Mouse (Mus musculus): ENCODE data around the gene Fhit. TPM values are rescaled to one million over a fixed set of nuclear protein-coding genes. Genes with fewer than 3 reads are reported as not detected.
A peak's percentile ranks its signal among the peaks of the same experiment; 100 is the strongest.

Gene Fhit
- polyA plus RNA-seq, 1 experiment from 2014 or later, result 6.1 TPM

DNA sequence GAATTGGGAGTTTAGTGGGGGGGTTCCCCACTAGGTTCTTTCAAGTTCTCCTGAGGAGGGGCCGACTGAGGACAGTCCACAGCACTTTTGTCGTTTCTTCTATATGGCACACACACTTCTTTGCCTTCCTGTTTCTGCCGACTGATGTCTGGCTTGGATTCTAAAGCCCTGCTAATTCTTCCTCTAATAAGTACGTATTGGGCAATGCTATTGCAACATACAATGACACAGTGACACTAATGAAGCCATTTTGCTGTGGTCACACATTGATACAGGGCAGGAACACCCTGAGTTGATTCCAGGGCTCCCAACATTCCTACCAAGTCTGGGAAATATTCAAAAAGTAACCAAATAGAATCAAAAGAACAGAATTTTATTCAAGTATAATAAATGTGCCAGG, 1032.2 kb downstream of the Fhit start:
- H3K4me1 ChIP-seq, result no peaks in the 10 kb centered on the region
- H3K36me3 ChIP-seq, result no peaks in the 10 kb centered on the region
- H3K4me3 ChIP-seq, result no peak overlapping the region
- no peaks in the 10 kb centered on the region for H3K9me3 ChIP-seq
- no peak overlapping the region for H3K4me2 ChIP-seq (replicated peaks)
- no peaks in the 10 kb centered on the region for H3K27me3 ChIP-seq
- WGBS, result 88% methylated on average over 4 of the region's 4 CpGs
- ATAC-seq (replicated peaks), result no peak
- H3K27ac ChIP-seq (replicated peaks), result no peak overlapping the region
- H3K9ac ChIP-seq (replicated peaks), result no peak overlapping the region

DNA sequence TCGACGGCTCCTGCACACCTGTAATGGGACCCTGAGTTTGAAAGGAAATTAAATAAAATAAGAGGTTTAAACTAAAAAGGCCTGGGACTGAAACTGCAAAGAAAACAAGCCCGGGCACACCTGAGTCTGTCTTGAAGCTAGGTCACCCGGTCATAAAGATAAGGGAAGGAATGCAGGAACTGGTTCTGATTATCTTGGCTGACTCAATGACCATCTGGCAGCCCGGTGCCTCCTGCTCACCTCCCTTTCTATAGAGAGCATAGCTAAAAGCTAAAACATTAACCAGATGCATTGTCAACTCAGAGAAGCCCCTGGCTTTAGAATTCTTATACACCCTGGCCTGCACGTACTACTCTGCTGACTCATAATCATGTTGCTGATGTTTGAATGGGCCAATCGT, 1032.7 kb downstream of the Fhit start:
- no peak overlapping the region for H3K27ac ChIP-seq (replicated peaks)
- 92% methylated on average over 7 of the region's 7 CpGs for WGBS
- no peak overlapping the region for H3K9ac ChIP-seq (replicated peaks)
- no peak overlapping the region for H3K4me2 ChIP-seq (replicated peaks)
- H3K9me3 ChIP-seq, result no peaks in the 10 kb centered on the region
- no peaks in the 10 kb centered on the region for H3K27me3 ChIP-seq
- H3K4me3 ChIP-seq, result no peak overlapping the region
- no peaks in the 10 kb centered on the region for H3K36me3 ChIP-seq
- no peaks in the 10 kb centered on the region for H3K4me1 ChIP-seq
- no peak for ATAC-seq (replicated peaks)

DNA sequence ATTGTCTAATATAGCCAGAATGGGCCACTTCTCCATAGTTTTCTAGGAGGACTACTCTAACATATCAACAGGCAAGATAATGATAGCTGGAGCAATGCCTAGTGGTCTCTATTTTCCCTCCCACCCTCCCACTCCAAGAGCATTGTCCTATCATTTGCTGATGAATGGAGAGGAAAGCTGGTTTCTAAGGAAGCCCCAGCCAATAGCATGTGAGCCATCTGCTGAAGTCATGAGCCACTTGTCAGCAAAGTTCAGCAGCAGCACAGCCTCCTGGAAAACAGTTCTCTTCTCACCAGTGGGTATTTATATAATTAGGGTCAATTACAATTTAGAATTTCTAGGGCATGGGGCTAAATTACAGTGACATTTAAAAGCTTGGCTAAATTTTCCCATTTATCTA, 1035.3 kb downstream of the Fhit start:
- no peaks in the 10 kb centered on the region for H3K9me3 ChIP-seq
- H3K9ac ChIP-seq (replicated peaks), result no peak overlapping the region
- H3K27me3 ChIP-seq, result no peaks in the 10 kb centered on the region
- H3K27ac ChIP-seq (replicated peaks), result no peak overlapping the region
- H3K36me3 ChIP-seq, result no peaks in the 10 kb centered on the region
- H3K4me2 ChIP-seq (replicated peaks), result no peak overlapping the region
- H3K4me3 ChIP-seq, result no peak overlapping the region
- no peak for ATAC-seq (replicated peaks)
- no peaks in the 10 kb centered on the region for H3K4me1 ChIP-seq

DNA sequence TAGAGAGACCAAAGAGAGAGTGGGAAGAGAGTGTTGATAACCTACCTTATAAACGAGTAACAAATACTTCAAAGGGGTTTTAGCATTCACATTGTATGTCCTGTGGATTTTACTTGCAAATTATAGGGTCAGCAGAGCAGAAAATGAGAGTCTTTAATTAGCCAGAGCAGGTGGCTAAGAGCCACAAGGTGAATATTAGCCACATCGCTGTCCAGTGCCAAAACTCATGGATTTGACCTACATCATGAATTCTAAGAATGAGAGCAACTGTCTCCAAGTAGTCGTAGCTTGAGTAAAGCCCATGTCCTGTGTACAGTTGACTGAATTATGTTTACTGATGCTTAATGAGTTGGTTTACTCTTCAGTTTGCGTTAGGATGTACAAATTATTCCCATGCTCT, 1039.7 kb downstream of the Fhit start:
- no peak for ATAC-seq (replicated peaks)
- no peak overlapping the region for H3K4me3 ChIP-seq
- 46% methylated on average over 4 of the region's 4 CpGs for WGBS
- no peak overlapping the region for H3K27ac ChIP-seq (replicated peaks)
- no peaks in the 10 kb centered on the region for H3K27me3 ChIP-seq
- no peak overlapping the region for H3K4me2 ChIP-seq (replicated peaks)
- no peak overlapping the region for H3K9ac ChIP-seq (replicated peaks)
- H3K4me1 ChIP-seq, result no peaks in the 10 kb centered on the region
- no peaks in the 10 kb centered on the region for H3K9me3 ChIP-seq
- H3K36me3 ChIP-seq, result no peaks in the 10 kb centered on the region

DNA sequence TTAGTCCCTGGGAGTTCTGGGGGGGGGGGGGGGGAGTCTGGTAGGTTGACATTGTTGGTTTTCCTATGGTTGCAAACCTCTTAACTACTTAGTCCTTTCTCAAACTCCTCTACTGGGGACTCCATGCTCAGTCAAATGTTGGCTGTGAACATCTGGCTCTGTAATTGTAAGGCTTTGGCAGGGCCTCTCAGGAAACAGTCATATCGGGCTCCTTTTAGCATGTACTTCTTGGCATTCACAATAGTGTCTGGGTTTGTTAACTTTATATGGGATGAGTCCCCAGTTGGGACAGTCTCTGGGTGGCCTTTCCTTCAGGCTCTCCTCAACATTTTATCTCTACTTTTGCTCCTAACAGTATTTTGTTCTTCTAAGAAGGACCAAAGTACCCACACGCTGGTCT, 1065.6 kb downstream of the Fhit start:
- WGBS, result 99% methylated on average over 2 of the region's 2 CpGs
- no peaks in the 10 kb centered on the region for H3K27me3 ChIP-seq
- H3K4me1 ChIP-seq, result no peaks in the 10 kb centered on the region
- no peaks in the 10 kb centered on the region for H3K36me3 ChIP-seq
- H3K9me3 ChIP-seq, result no peaks in the 10 kb centered on the region
- no peak for ATAC-seq (replicated peaks)
- H3K4me2 ChIP-seq (replicated peaks), result no peak overlapping the region
- no peak overlapping the region for H3K27ac ChIP-seq (replicated peaks)
- no peak overlapping the region for H3K9ac ChIP-seq (replicated peaks)
- H3K4me3 ChIP-seq, result no peak overlapping the region

DNA sequence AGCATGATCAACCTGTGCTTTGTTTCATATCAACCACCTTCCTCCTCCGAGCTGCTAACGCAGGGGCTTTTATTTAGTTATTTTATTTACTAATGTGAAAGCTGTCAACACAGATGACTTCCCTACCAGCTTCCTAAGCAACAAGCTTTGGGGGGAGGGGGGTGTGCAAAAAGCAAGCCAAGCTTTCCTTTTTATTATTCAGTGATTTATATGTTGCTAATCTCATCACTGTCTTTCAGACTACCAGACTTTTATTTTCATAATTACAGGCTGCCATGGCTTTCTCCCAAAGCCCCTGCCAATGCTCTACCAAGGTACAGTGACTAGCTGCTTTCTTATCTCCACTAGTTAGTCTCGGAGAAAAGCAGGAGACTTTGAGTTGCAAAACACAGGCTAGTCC, 1082.8 kb downstream of the Fhit start:
- Histone ChIP-seq H3K36me3 (no peaks in the 10 kb centered on the region), H3K27me3 (no peaks in the 10 kb centered on the region), H3K9ac (replicated peaks) (no peak overlapping the region), H3K4me1 (peaks cover 4% of the 10 kb centered on the region), H3K9me3 (no peaks in the 10 kb centered on the region), H3K4me3 (no peak overlapping the region), H3K27ac (replicated peaks) (no peak overlapping the region), H3K4me2 (replicated peaks) (no peak overlapping the region)
- WGBS, result 54% methylated on average over 3 of the region's 3 CpGs
- ATAC-seq (replicated peaks), result peak; percentile 48; the same call in 1 of the 2 replicates

DNA sequence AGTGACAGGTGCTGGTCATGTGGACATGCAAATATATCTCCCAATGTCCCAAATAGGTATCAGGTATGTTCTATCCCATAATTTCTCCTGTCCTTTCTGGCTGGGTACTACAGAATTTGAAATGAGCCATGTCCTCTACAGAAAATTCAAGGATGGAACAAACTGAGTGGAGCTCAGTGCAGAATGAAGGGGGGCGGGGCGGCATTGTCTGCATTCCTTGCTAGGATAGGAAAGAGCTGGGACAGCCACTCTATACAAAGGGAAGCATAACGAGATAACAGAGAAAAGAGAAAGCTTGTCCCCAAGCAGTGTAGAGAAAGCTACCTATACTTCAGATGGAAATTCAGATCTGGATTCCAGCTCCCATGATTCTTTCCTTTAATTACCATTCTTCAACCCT, 1111.9 kb downstream of the Fhit start:
- WGBS, result 69% methylated on average over 3 of the region's 3 CpGs

DNA sequence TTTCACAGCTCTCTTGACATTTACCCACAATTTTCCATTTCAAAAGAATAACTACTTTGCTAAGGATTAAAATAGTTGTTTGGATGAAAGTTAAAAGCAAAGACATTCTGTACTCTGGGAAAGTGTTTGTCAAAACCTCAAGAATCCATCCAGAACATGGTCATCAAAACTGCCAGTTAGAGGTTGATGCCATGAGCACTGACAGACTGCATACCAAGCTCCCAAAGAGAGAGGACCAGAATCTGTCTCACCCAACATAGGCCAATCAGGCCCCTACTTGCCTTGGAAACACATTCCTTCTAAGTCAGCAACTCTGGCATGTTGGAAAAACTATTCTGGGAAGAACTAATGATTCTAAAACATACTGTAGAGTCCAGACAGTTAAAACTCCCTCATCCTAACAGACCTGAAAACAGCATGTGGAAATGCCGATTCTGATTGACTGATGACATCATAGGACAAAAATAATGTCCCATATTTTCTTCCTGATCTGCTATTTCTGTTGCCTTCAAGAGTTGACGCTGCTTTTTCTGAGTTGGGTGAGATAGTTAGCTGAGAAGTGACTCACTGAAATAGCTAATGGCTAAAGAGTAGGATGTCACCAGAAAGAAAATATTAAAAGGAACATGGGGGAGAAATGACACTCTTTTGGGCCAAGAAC, 1114.6 kb downstream of the Fhit start:
- Histone ChIP-seq H3K9ac (replicated peaks) (no peak overlapping the region), H3K27ac (replicated peaks) (no peak overlapping the region), H3K36me3 (no peaks in the 10 kb centered on the region), H3K4me1 (no peaks in the 10 kb centered on the region), H3K4me2 (replicated peaks) (no peak overlapping the region), H3K9me3 (no peaks in the 10 kb centered on the region), H3K27me3 (no peaks in the 10 kb centered on the region), H3K4me3 (no peak overlapping the region)
- ATAC-seq (replicated peaks), result no peak
- WGBS, result 90% methylated on average over 2 of the region's 2 CpGs

More for the DNA sequence above, 1111.9 kb downstream of the Fhit start:
- H3K27me3 ChIP-seq, result no peaks in the 10 kb centered on the region
- no peak overlapping the region for H3K27ac ChIP-seq (replicated peaks)
- no peaks in the 10 kb centered on the region for H3K9me3 ChIP-seq
- no peak overlapping the region for H3K4me3 ChIP-seq
- no peak overlapping the region for H3K9ac ChIP-seq (replicated peaks)
- ATAC-seq (replicated peaks), result no peak
- H3K36me3 ChIP-seq, result no peaks in the 10 kb centered on the region
- H3K4me1 ChIP-seq, result no peaks in the 10 kb centered on the region
- H3K4me2 ChIP-seq (replicated peaks), result no peak overlapping the region

DNA sequence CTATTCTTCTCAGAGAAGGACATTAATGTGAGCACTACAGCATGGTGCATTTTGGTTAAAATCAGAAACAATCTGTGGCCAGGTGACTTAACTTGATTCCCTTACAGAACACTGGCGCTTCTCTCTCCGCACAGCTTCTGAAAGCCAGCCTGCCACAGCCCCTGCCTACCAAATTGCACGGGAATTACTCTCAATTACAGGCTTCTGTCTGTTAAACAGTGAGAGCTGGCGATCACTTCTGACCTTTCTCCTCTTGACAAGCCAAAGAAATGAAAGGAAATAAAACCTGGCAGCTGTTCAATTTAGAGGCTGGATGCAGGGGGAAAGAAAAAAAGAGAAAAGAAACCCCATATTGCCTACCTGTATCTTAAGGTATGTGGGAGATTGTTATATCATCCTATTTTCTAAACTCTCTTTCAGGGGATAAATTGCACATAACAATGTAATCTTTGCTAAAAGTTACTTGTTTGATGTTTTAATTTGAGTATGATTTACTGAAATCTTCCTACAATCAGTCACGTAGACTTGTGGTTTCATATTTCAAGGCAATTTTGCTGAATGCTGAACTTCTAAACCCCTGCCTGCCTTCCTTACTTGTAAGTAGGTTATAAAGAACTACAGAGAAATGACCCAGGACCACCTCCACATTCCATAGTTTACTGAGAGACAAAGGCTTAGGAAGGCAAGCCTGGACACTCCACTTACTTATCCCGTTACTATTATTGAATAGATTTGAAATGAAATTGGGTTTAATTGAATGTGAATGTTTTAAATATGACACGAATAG, 1115.3 kb downstream of the Fhit start:
- Histone ChIP-seq H3K4me1 (no peaks in the 10 kb centered on the region), H3K9ac (replicated peaks) (no peak overlapping the region), H3K27me3 (no peaks in the 10 kb centered on the region), H3K27ac (replicated peaks) (no peak overlapping the region), H3K9me3 (no peaks in the 10 kb centered on the region), H3K4me2 (replicated peaks) (no peak overlapping the region), H3K4me3 (no peak overlapping the region), H3K36me3 (no peaks in the 10 kb centered on the region)
- ATAC-seq (replicated peaks), result no peak
- WGBS, result 17% methylated on average over 7 of the region's 7 CpGs

DNA sequence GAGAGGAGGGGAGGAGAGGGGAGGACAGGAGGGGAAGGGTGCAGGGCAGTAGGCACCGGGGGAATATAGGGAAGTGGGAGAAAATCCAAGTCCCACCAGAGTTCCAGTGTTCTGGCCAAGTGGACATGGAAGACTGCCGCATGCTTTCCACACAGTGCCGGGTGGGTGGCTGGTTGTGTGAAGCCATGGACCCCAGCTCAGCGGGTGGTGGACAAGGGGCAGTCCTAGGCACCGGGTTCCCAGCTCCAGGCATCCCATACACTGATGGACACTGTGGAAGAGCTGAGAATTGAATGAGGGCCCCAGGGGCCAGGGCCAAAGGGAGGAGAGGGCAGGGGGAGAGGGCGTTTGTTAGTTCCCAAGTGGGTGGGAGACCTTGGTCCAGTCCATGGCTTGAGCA, 1123.8 kb downstream of the Fhit start:
- WGBS, result 91% methylated on average over 6 of the region's 6 CpGs
- no peak for ATAC-seq (replicated peaks)

DNA sequence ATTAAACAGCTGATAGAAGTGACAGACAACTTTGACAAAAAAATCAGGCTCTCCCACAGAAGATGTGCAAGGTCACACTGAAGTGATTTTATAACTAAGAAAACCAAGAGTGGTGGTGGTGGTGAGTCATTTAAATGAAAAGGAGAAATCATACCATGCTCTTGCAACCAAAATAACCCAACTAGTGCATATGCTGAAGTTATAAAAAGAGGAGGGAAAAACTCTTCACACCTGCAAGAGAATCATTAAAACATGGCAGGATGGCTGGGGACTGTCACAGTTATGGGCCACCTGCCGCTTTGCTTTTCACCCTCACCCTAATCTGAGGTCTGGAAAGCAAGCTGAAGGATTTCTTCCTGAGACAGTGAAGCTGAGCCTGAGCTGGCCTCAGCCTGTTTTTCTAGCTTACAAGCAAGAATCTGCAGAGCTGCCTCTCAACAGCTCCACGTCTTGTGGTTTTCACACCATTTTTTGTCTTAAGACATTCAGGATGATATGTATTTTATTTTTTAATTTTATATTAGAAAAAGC, 1125.1 kb downstream of the Fhit start:
- Histone ChIP-seq H3K4me1 (no peaks in the 10 kb centered on the region), H3K9ac (replicated peaks) (no peak overlapping the region), H3K27ac (replicated peaks) (no peak overlapping the region), H3K4me2 (replicated peaks) (no peak overlapping the region), H3K27me3 (no peaks in the 10 kb centered on the region), H3K36me3 (no peaks in the 10 kb centered on the region), H3K4me3 (no peak overlapping the region), H3K9me3 (no peaks in the 10 kb centered on the region)
- WGBS, result 71% methylated on average over 2 of the region's 2 CpGs
- no peak for ATAC-seq (replicated peaks)

More for the DNA sequence above, 1123.8 kb downstream of the Fhit start:
- Histone ChIP-seq H3K9ac (replicated peaks) (no peak overlapping the region), H3K36me3 (no peaks in the 10 kb centered on the region), H3K27me3 (no peaks in the 10 kb centered on the region), H3K9me3 (no peaks in the 10 kb centered on the region), H3K4me2 (replicated peaks) (no peak overlapping the region), H3K27ac (replicated peaks) (no peak overlapping the region), H3K4me1 (no peaks in the 10 kb centered on the region), H3K4me3 (no peak overlapping the region)

DNA sequence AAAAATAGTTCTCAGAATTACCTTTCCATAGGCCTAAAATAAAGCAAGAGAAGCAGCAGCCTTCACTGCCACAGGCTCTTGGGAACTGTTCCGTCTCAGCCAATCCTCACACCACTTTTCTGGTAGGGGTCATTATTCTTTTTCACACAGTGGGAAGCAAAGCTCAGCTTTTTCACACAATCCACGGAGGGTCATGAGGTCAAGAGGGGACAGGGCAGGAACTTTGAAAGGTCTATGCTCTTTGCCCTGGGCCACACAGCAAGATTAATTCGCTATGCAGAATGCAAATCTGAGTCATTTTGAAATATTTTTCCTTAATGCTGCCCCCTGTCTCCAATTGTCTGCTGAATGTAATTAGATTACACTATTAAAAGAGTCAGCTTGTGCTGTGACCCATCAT, 1126.2 kb downstream of the Fhit start:
- Histone ChIP-seq H3K36me3 (no peaks in the 10 kb centered on the region), H3K9ac (replicated peaks) (no peak overlapping the region), H3K4me3 (no peak overlapping the region), H3K9me3 (no peaks in the 10 kb centered on the region), H3K4me2 (replicated peaks) (no peak overlapping the region), H3K4me1 (no peaks in the 10 kb centered on the region), H3K27ac (replicated peaks) (no peak overlapping the region), H3K27me3 (no peaks in the 10 kb centered on the region)
- ATAC-seq (replicated peaks), result no peak
- WGBS, result 10% methylated on average over 3 of the region's 3 CpGs

Measured in forebrain, embryonic 15.5 days (tissue).